Mouse (Mus musculus) lung, embryonic 16.5 days (tissue): ENCODE measurements at regions not wholly inside any gene's neighbourhood (a gene's known extent, or its start where the extent isn't known, plus 50 kb on each side); places are given as distances from the start of the nearest gene placed in this dataset.
A peak's percentile ranks its signal among the peaks of the same experiment; 100 is the strongest.

Experiments
- ATAC-seq: fragments of 200-750 bp; cut with Nextera tagmentation; 2 replicates; pipeline ENCODE4 v1.8.0; 2017; ENCODE audit warnings: low read depth, mild to moderate bottlenecking, moderate library complexity
- H3K27ac ChIP-seq: fragments of 300-500 bp; sonication (generic); 2 replicates; pipeline ENCODE4 v1.5.1; 2014; ENCODE audit warnings: mild to moderate bottlenecking, control low read depth, low read length
- H3K27me3 ChIP-seq: fragments of 300-500 bp; sonication (generic); 2 replicates; pipeline ENCODE4 v1.6.1; 2014; ENCODE audit warnings: low read depth, low read length, mixed read lengths; ENCODE audit not compliant: control insufficient read depth, insufficient read depth
- H3K36me3 ChIP-seq: fragments of 300-500 bp; sonication (generic); 2 replicates; pipeline ENCODE4 v1.6.1; 2014; ENCODE audit warnings: low read length; ENCODE audit not compliant: control insufficient read depth, insufficient read depth
- H3K4me1 ChIP-seq: fragments of 300-500 bp; sonication (generic); replicated peaks from 2 replicates; pipeline ENCODE4 v1.6.1; 2014; ENCODE audit warnings: low read length, mixed read lengths; ENCODE audit not compliant: control insufficient read depth, insufficient read depth
- H3K4me2 ChIP-seq: fragments of 300-500 bp; sonication (generic); 2 replicates; pipeline ENCODE4 v1.6.1; 2014; ENCODE audit warnings: low read depth, low read length, control low read depth
- H3K4me3 ChIP-seq: fragments of 300-500 bp; sonication (generic); 2 replicates; pipeline ENCODE4 v1.5.1; 2014; ENCODE audit warnings: mild to moderate bottlenecking, low read length, control low read depth
- H3K9ac ChIP-seq: fragments of 300-500 bp; sonication (generic); 2 replicates; pipeline ENCODE4 v1.6.1; 2014; ENCODE audit warnings: low read length, control low read depth
- H3K9me3 ChIP-seq: fragments of 300-500 bp; sonication (generic); 2 replicates; pipeline ENCODE4 v1.6.1; 2016; ENCODE audit warnings: low read length; ENCODE audit not compliant: control insufficient read depth
- WGBS: fragments of 180-500 bp; shearing (Covaris S2); extraction: QIAGEN DNeasy Blood & Tissue Kit; methylation state at CpG from one replicate; pipeline ENCODE4 v1.1.7; 2014; 5-methylcytosine and 5-hydroxymethylcytosine counted together

- Histone ChIP-seq H3K36me3 (no peaks in the 10 kb centered on the region), H3K9me3 (no peaks in the 10 kb centered on the region), H3K9ac (no peak overlapping the region), H3K27me3 (peaks cover 20% of the 10 kb centered on the region; the same call in 1 of the 2 replicates), H3K4me2 (no peak overlapping the region), H3K27ac (no peak overlapping the region), H3K4me1 (peaks cover 15% of the 10 kb centered on the region), H3K4me3 (no peak overlapping the region)
- 84% methylated on average over 9 of the region's 9 CpGs for WGBS
- ATAC-seq = no peak
These were observed 72.2 kb upstream of the Nkd1 start for GRCm38 (mm10) chr8:88449001-88449400.

- ATAC-seq = no peak
- no peak overlapping the region for H3K27ac ChIP-seq
- no peaks in the 10 kb centered on the region for H3K9me3 ChIP-seq
- no peaks in the 10 kb centered on the region for H3K36me3 ChIP-seq
- WGBS = 64% methylated on average over 5 of the region's 5 CpGs
- H3K4me3 ChIP-seq = no peak overlapping the region
- peaks cover 17% of the 10 kb centered on the region for H3K4me1 ChIP-seq
- H3K4me2 ChIP-seq = no peak overlapping the region
- H3K27me3 ChIP-seq = peaks cover 21% of the 10 kb centered on the region; the same call in 1 of the 2 replicates
- H3K9ac ChIP-seq = no peak overlapping the region
These were observed 71.6 kb upstream of the Nkd1 start for GRCm38 (mm10) chr8:88449534-88449933.

GRCm38 (mm10) chr8:88450864-88451657 lies 70.1 kb upstream of the Nkd1 start:
- H3K36me3 ChIP-seq = no peaks in the 10 kb centered on the region
- peak overlapping the region; percentile 85 for H3K27ac ChIP-seq
- peak overlapping the region; percentile 44 for H3K4me2 ChIP-seq
- H3K27me3 ChIP-seq = peaks cover 29% of the 10 kb centered on the region
- peak overlapping the region; percentile 54 for H3K9ac ChIP-seq
- no peaks in the 10 kb centered on the region for H3K9me3 ChIP-seq
- H3K4me3 ChIP-seq = peak overlapping the region; percentile 8; the same call in 1 of the 2 replicates
- peaks cover 26% of the 10 kb centered on the region for H3K4me1 ChIP-seq
- 10% methylated on average over 26 of the region's 26 CpGs for WGBS
- ATAC-seq = peak; percentile 16; the same call in 1 of the 2 replicates

GRCm38 (mm10) chr8:88451658-88452500 lies 69.3 kb upstream of the Nkd1 start:
- H3K36me3 ChIP-seq = no peaks in the 10 kb centered on the region
- H3K27ac ChIP-seq = peak overlapping the region; percentile 85
- ATAC-seq = peak; percentile 80
- peaks cover 29% of the 10 kb centered on the region for H3K27me3 ChIP-seq
- 21% methylated on average over 17 of the region's 17 CpGs for whole genome bisulfite sequencing
- peaks cover under 1% of the 10 kb centered on the region; the same call in 1 of the 2 replicates for H3K9me3 ChIP-seq
- peaks cover 26% of the 10 kb centered on the region for H3K4me1 ChIP-seq
- peak overlapping the region; percentile 8; the same call in 1 of the 2 replicates for H3K4me3 ChIP-seq
- peak overlapping the region; percentile 54 for H3K9ac ChIP-seq
- H3K4me2 ChIP-seq = peak overlapping the region; percentile 44

- Histone ChIP-seq H3K4me3 (no peak overlapping the region), H3K36me3 (no peaks in the 10 kb centered on the region), H3K4me2 (no peak overlapping the region), H3K27me3 (peaks cover 29% of the 10 kb centered on the region), H3K27ac (peak overlapping the region; percentile 65), H3K4me1 (peaks cover 22% of the 10 kb centered on the region), H3K9ac (no peak overlapping the region), H3K9me3 (peaks cover 3% of the 10 kb centered on the region; the same call in 1 of the 2 replicates)
- 60% methylated on average over 6 of the region's 6 CpGs for WGBS
- ATAC-seq = no peak
These were observed 68.7 kb upstream of the Nkd1 start for GRCm38 (mm10) chr8:88452501-88452847.

- H3K27ac ChIP-seq = peak overlapping the region; percentile 80
- WGBS = under 1% methylated on average over 71 of the region's 75 CpGs
- peak; percentile 73 for ATAC-seq
These were observed 67.0 kb upstream of the Nkd1 start for GRCm38 (mm10) chr8:88454048-88454696.

GRCm38 (mm10) chr8:88454906-88455305 lies 66.2 kb upstream of the Nkd1 start:
- no peak overlapping the region for H3K4me3 ChIP-seq
- 4% methylated on average over 4 of the region's 4 CpGs for WGBS
- peaks cover 21% of the 10 kb centered on the region for H3K4me1 ChIP-seq
- H3K36me3 ChIP-seq = no peaks in the 10 kb centered on the region
- H3K9me3 ChIP-seq = peaks cover 5% of the 10 kb centered on the region
- peak overlapping the region; percentile 55; the same call in 1 of the 2 replicates for H3K9ac ChIP-seq
- H3K27me3 ChIP-seq = peaks cover 29% of the 10 kb centered on the region
- ATAC-seq = no peak
- H3K4me2 ChIP-seq = peak overlapping the region; percentile 97
- no peak overlapping the region for H3K27ac ChIP-seq

More at GRCm38 (mm10) chr8:88454048-88454696, 67.0 kb upstream of the Nkd1 start:
- Histone ChIP-seq H3K9me3 (peaks cover 3% of the 10 kb centered on the region; the same call in 1 of the 2 replicates), H3K4me3 (peak overlapping the region; percentile 61), H3K36me3 (no peaks in the 10 kb centered on the region), H3K4me1 (peaks cover 21% of the 10 kb centered on the region), H3K4me2 (peak overlapping the region; percentile 97), H3K9ac (peak overlapping the region; percentile 73), H3K27me3 (peaks cover 29% of the 10 kb centered on the region)

- peak overlapping the region; percentile 54 for H3K4me2 ChIP-seq
- peaks cover 8% of the 10 kb centered on the region for H3K9me3 ChIP-seq
- no peaks in the 10 kb centered on the region for H3K36me3 ChIP-seq
- ATAC-seq = no peak
- H3K27me3 ChIP-seq = peaks cover 23% of the 10 kb centered on the region
- peak overlapping the region; percentile 20 for H3K4me3 ChIP-seq
- H3K9ac ChIP-seq = peak overlapping the region; percentile 55
- H3K27ac ChIP-seq = no peak overlapping the region
- 4% methylated on average over 26 of the region's 28 CpGs for WGBS
- H3K4me1 ChIP-seq = peaks cover 21% of the 10 kb centered on the region
These were observed 65.6 kb upstream of the Nkd1 start for GRCm38 (mm10) chr8:88455434-88456020.
